Mouse (Mus musculus) cerebellum, adult 11 months (tissue): ENCODE data around the gene Il9.
A peak's percentile ranks its signal among the peaks of the same experiment; 100 is the strongest.

Experiments used
- DNase-seq: peaks from one replicate; pipeline ENCODE4 v3.0.0; 2022

Gene Il9

DNA sequence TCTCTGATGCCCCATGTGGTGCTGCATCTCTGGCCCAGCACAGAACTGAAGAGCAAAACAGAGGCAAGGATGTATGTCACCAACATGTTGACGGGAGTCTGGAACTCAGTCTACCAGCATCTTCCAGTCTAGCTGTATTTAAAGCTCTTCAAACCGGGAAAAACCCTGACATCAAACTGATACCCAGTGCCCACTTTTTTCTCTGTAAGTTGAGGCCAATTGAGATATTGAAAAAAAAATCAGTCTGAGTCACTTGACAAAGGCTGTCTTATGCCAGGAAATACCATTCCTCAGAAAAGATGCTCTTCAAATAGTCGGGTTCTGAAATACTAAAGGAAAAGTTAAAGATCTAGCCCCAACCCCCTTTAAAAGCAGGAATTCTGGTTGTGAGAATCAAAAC is at the start of gene Il9:
Il9 (minus strand) TSS at position 101 of the 400 bp plus-strand sequence.
- no peak for DNase-seq

DNA sequence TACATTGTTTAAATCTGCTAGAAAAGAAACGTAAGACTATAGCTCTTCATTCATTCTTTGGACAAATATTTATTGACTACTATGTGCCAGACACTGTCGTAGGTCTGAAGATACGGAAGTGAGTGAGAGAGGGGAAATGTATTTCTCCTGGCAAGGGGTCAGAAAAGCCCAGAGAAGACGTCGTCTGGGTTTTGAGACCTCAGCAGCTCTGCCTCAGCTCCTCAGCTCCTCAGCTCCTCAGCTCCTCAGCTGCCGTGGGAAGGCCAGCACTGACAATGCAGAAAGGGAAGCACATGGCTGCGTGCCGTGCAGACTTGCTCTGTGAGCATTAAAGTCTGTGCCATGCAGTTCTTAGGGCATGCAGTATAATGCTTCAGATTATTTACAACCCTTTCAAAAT is 47.6 kb upstream of the Il9 start:
- no peak for DNase-seq

DNA sequence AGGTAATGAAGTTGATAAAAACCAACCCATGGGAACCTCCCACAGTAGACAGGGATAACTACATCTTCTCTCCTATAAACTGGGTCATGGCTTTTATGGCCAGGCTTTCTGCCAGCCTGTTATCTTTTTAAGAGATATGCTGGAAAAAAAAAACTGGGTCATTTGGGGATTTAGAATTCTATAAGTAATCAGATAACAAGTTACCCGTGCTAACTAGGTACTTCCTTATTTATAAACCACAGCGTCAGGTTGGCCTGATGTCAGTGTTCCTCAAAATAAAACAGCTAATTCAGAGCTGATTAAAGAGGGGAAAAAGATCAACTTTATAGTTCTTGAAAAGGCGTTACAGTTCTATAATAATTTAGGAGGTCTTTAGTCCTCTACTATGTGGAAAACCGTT is 47.0 kb upstream of the Il9 start:
- no peak for DNase-seq

DNA sequence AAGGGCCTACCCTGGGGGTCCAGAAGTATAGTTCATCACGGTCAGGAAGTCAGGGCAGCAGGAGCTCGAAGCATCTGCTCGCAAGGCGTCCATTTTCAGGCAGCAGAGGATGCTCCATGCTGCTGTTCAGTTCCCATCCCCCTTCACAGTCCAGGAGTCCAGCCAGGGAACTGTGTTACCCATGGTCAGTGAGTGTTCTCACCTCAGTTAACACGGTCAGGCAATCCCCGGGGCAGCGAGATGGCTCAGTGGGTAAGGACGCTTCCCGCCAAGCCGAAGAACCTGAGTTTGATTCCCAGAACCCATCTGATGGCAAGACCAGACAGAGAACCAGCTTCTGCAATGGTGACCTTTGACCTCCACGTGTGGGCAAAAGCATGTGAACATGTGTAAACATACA is 46.2 kb upstream of the Il9 start:
- no peak for DNase-seq

GRCm38 (mm10) chr13:56527846-56528245 is 45.8 kb upstream of the Il9 start:
- DNase-seq: no peak

GRCm38 (mm10) chr13:56526871-56527270 is 44.8 kb upstream of the Il9 start:
- no peak for DNase-seq

- DNase-seq: no peak
Observed at GRCm38 (mm10) chr13:56522821-56523167, 40.7 kb upstream of the Il9 start.

GRCm38 (mm10) chr13:56522081-56522820 is 40.2 kb upstream of the Il9 start, which contains the start of gene Fbxl21:
Gene Fbxl21, plus strand, starts transcription at chr13:56522472.
- DNase-seq: peak; percentile 93

GRCm38 (mm10) chr13:56516816-56517215 is 34.8 kb upstream of the Il9 start:
- DNase-seq: no peak

- no peak for DNase-seq
Observed at GRCm38 (mm10) chr13:56516311-56516710, 34.3 kb upstream of the Il9 start.

GRCm38 (mm10) chr13:56513595-56513994 is 31.5 kb upstream of the Il9 start:
- DNase-seq: no peak

DNA sequence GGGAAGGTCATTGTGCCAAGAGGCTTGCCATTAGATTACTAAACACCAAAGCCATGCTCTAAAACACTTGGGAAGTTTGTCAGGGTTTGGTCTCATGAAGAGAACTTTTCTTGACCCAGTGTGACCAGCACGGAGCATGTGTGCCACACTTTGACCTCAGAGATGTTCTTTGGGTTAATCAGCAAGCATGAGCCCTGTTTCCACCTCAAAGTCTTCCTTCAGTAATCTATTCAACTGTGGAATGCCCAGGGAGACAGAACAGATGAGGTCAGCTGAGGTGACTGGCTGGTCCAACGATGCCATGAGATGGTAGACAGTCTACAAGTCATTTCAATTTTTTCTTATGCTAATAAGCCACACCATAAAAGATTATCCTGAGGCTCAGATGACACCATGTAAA is 27.8 kb upstream of the Il9 start:
- no peak for DNase-seq

GRCm38 (mm10) chr13:56506871-56507496 is 24.9 kb upstream of the Il9 start:
- no peak for DNase-seq

- DNase-seq: no peak
Observed at GRCm38 (mm10) chr13:56501866-56502420, 19.9 kb upstream of the Il9 start.

DNA sequence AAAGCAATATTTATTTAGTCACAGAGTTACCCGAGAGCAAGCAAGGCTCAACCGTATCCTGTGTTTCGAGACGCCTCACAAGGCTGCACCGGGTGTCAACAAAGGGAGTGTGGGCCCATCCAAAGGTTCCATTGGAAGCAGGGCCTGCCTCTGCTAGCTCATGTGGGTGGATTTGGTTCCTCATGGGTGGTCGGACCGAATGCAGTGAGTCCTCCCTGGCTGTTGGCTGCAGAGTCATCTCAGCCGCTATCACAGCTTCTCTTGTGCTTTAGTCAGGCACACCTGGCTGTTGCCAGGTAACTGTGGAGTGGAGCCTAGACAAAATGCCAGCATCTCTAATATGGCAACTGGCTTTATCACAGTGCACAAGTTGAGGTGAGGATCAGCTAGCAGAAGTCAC is 18.6 kb upstream of the Il9 start:
- DNase-seq: no peak

DNA sequence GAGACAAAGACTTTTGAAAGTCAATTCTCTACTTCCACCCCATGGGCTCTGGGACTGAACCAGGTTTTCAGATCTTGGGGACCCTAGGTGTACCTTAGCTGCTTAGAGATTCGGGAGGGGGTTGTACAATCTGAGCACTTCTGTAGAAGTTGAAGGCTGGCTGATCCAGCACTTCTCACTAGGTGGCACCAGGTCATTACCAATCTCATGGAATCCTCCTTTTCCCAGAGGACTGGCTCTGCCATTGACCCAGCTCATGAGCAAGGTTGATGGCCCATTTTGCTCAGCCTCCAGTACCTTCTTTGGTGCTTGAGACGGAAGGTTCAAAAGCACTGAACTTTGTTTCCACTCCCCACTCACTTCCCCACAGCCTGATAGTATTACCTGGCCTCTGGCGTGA is 18.1 kb upstream of the Il9 start:
- DNase-seq: no peak

GRCm38 (mm10) chr13:56494440-56494839 is 12.4 kb upstream of the Il9 start:
- DNase-seq: no peak

DNA sequence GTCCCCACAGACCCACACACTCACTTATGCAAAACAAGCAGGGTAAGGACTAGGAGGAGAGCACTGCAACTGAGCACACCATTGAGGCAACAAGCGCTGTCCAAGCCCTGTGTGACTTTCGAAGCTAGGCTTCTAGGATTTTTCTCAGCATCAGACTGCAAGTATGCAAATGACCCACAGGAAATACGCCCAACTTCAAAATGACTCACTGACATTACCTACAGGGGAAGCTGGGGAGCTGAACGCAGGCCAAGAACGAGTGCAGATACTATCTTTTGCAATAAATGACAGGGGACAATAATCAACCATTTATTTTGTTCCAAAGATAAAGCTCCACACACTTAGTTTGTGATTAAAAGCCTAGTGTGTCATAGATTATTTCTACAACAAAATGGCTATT is 6.0 kb upstream of the Il9 start:
- DNase-seq: no peak

DNA sequence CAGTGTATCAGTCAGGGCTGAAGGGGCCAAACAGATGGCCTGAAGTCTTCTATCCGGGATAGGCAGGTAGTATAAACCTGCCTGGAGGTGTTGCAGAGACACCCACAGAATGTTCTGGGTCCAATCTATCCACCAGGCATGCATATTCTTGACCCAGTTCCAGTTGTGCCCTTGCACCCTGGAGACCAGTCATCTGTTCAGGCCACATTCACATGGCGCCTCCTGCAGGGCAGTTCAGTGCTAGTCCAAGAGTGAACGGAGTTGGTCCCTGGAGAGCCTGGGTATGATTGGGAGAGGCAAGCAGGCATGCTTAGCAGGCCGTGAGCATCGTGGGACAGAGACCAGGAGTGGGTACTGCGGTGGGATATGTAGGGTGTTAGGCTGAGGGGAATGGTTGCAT is 4.0 kb downstream of the Il9 start:
- no peak for DNase-seq

GRCm38 (mm10) chr13:56477271-56477670 is 4.8 kb downstream of the Il9 start:
- DNase-seq: no peak

DNA sequence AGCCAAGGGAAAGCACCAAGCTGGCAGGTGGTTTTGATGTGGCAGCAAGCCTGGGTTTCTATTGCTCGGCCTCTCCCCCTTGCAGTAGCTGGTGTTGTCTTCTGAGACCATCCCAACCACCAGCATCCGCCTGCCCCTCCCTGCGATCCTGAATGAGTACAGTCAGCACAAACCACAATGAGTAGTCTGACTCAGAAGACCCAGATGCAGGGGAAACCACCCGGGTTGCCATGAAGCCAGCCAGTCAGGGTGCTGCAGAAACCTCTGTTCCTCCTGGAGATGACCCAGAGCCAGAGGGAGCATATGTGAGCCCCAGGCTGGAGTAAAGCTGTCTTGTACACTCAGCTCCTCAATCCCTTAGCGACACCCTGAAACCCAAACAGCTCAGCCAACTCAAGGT is 5.3 kb downstream of the Il9 start:
- DNase-seq: no peak

GRCm38 (mm10) chr13:56475363-56475762 is 6.7 kb downstream of the Il9 start:
- peak; percentile 29 for DNase-seq

DNA sequence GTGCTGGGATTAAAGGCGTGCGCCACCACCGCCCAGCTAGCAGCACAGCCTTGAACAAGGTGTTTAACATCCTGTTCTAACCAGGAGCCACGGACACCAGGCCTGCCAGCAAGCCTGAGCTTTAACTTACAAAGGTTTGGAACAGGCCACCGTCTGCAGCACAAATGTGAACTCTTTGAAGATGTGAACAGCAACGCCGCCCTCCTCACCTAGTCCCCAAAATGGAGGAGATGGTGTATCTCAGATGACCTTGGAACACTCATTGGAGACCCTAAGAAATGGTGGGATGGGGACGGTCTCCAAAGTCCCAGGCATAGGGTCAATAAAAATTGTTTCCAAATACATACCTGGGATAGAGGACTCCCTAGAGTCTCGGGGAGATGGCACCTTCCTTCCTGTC is 9.4 kb downstream of the Il9 start:
- DNase-seq: no peak

DNA sequence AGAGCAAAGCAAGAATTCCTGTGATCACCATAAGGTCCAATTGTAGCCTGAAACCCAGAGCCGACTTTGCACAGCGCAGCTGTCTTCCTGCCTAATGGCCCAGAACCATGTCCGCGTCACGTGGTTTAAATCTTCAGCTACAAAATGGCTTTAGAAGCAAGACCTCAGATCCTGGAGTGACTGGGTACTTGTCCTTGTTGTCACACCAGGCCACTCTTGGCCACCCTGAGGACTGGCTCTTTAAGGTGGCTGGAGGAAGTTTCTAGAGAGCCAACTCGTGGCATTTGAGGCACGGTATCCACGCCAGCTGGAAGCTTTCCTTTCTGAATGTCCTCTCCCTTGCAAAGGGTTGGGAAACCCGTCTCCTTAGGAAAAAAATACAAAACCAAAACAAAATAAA is 10.1 kb downstream of the Il9 start:
- DNase-seq: no peak

DNA sequence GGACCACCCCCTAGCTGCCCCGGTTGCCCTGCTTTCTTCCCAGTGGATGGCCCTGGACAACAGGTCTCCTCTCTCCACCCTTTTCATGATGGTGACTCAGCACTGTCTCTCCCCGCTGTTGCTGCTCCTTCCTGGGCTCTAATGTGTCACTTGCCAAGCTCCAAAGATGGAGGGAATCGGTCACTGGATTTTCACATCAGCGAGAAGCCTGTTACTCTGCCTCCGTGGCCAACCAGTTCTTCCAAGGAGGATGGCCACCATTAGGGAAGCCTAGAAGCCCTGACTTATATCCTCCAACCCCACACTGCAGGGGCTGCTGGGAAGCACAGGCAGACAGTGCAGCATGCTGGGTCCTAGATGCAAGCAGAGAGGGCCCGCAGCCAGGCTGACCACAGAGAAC is 10.8 kb downstream of the Il9 start:
- DNase-seq: no peak
